Mouse (Mus musculus) retina, postnatal 7 days (tissue): ENCODE data around the gene Ass1.

ENCODE experiments used
- DNase-seq: peaks from one replicate; pipeline ENCODE4 v3.0.0-alpha.2; 2012; ENCODE audit warnings: low read depth, low spot score

The Ass1 gene

DNA sequence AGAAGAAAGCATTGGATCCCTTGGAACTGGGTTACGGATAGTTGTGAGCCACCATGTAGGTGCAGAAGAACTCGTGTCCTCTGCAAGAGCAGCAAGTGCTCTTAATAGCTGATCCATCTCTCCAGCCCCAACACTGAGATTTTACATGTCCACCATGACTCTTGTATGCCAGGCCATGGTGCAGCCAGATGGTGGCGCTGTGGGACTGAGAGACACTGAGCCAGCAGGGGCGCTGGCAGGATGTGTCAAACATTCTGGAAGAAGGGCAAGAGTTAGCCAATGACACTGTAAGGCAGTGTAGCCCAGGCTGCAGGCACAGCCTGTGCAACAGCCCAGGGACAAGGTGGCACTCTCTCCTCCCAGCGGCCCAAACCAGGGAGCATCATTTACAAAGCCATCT, 14.2 kb downstream of the Ass1 start:
- DNase-seq: peak; percentile 69

GRCm38 (mm10) chr2:31489166-31489565, 19.2 kb downstream of the Ass1 start:
- DNase-seq: no peak

GRCm38 (mm10) chr2:31490556-31490955, 20.5 kb downstream of the Ass1 start:
- no peak for DNase-seq

- no peak for DNase-seq
Measured at GRCm38 (mm10) chr2:31492308-31492707, 22.3 kb downstream of the Ass1 start.

DNA sequence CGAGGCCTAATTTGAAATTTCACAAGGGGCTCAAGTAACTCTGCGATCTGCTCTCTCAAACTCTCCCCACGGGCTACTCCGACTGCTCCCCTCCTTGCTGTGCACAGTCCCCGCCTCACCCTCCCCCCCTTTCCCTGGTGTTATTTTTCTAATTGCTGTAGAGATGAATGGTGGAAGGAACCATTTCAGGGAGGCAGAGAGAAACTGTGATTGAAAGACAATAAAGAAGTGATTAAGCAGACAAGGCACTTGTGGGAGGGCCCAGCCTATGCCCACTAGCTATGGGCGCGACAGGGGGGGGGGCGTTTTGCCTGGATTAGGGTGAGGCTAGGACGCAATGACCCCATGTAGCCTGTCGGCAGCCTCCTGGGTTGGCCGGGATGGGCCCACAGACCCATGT, 23.2 kb downstream of the Ass1 start:
- DNase-seq: no peak

GRCm38 (mm10) chr2:31494315-31494714, 24.3 kb downstream of the Ass1 start:
- DNase-seq: no peak

DNA sequence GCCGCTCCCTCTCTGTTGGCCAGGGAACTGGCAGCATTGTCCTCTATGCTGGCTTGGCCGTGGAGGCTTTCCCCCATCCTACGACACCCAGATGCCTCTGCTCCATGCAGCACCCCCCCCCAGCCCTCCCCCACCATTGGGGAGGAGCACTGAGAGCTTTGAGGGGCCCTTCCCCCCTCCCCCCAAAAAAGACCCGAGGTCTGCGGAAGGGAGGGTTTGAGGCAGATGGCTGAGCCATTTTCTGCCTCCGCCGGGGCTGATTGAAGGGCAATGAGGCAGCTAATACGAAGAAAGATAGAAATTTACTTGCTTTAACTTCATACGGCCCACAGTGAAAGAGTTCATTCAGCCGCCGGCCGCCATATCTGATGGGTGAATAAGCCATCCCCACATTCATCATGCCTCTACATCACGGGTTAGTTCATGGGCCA, 25.1 kb downstream of the Ass1 start:
- DNase-seq: no peak

DNA sequence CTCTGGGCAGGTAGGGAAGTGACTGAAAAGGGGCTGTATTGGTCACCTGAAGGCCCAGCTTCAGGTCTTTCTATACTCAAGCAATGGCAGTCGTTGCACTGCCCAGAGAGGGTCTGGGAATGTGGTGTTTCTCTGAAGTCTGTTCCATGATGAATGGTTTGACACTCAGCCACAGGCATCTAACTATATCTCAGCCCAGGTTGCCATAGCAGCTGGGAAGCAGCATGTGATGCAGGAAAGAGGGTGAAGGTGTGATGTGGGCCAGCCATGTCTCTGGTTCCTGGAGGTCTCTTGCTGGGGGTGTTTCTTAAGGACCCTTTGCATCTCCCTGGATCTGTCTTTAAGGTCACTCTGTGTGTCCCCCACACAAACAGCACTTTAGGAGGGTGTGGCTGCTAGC, 26.1 kb downstream of the Ass1 start:
- DNase-seq: no peak

GRCm38 (mm10) chr2:31497113-31497512, 27.1 kb downstream of the Ass1 start:
- no peak for DNase-seq

DNA sequence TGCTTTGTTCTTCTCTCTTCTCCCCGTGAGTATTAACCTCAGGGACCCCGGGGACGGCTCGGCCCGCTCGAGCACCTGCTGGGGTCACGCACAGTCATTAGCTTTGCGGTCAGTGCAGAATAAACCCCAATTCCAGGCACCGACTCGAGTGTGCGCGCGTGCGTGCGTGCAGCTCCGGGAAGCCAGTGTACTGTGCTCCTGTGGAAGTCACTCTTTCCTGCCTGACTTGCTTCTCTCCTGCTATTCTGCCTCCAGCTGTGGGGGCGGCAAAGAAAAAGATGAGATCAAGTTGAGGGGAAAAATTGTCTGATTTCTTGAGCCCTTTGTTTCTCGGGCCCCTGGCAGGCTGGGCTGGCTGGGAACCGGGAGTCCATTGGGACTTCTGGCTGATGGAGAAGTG, 27.6 kb downstream of the Ass1 start:
- no peak for DNase-seq

DNA sequence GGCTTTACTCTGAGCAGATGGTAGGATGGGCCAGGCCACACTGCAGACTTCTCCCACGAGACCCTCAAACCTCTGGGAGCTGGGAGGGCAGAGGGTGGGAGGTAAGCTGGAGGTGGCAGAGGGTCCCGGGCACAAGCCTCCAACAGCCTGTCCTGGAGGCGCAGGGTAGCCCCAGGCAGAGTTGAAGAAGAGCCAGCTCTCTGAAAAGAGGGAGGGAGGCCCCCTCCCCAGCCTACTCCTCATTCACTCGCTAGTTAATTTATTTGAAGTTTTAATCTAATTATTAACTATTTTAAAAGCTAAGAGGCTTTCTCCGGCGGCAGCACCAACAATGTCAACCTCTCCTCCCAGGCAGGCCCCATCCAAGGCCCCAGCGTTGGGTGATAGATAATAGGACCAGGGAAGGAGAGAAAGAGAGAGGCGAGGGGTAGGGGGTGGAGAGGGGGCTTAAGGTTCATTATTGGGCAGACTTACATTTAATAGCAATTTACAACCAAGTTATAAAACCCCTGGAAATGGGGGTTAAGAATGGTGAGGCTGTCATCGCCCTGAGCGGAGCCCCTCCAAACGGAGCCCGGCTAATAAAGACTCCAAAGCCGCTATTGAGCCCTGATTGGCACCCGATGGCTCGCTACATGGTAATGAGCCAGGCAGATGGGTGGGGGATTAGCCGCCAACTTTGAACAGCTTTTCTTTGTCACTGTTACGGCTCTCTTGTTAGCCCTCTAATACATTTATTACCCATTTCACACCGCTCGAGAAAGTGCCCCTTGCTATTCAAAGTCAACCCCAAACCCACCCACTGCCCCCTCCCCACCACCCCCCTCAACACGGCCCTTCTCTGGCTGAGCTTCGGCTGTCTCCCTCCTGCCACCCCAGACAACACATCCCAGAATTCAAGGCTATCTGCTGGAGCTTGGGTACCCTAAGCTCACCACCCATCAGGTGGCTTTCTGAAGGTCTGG, 29.6 kb downstream of the Ass1 start:
- peak; percentile 51 for DNase-seq

DNA sequence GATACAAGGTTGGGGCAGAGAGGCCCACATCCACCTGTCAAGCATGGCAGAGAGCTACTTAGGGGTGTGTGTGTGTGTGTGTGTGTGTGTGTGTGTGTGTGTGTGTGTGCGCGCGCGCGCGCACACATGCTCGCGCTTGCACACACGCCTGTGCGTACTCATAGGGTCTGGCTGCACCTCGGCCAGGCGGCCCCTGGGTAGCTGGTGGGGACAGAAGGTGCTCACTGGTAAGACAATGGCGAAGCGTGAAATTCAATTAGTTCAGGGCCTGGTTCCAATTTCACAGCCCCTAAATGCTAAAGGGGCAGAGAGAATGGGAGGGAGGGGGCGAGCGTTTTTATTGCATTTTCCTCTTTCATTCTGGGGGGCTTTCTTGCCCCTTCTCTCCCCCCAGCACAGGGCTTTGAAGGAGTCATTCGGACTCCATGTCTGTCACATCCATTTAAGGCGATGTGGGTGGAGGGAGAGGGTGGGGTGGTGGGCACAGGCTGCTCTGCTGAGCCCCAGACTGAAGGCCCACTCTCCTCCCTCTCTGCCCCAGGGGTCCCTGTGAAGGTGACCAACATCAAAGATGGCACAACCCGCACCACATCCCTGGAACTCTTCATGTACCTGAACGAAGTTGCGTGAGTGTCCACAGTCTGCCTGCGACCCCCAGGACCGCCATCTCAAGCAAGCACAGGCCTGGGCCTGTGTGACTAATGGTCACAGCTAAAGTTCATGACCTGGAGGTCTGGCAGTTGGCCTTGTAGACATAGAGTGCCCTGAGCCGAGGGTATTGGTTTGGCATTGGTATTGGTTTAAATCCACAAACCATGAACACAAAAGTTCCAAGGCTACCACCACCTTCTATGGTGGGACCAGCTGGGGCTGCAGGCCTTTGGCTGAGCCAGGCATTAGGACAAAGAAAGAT, 30.5 kb downstream of the Ass1 start:
- no peak for DNase-seq

- DNase-seq: no peak
Measured at GRCm38 (mm10) chr2:31501448-31502130, 31.6 kb downstream of the Ass1 start.

- DNase-seq: no peak
Measured at GRCm38 (mm10) chr2:31502616-31503522, 32.9 kb downstream of the Ass1 start.

- no peak for DNase-seq
Measured at GRCm38 (mm10) chr2:31505472-31505871, 35.5 kb downstream of the Ass1 start.

- DNase-seq: no peak
Measured at GRCm38 (mm10) chr2:31508851-31509250, 38.8 kb downstream of the Ass1 start.

GRCm38 (mm10) chr2:31511316-31511715, 41.3 kb downstream of the Ass1 start:
- DNase-seq: no peak

DNA sequence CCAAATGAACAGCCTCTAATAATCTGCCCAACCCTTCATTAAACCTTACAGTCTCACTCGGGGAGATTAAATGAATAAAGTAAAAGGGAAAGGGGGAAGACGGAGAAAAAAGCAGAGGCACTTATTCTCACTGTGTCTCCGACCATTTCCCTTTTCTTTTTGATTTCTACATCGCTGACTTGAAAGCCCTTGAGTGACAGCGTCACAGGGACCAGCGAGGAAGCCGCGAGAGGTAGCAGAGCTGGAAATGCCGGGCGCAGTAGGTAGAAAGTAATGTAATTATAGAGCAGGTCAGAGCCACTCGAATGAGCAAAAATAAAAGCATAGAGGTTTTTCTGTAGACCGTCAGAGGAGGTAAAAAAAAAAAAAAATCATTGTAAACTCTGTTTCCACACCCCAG, 46.5 kb downstream of the Ass1 start:
- no peak for DNase-seq

DNA sequence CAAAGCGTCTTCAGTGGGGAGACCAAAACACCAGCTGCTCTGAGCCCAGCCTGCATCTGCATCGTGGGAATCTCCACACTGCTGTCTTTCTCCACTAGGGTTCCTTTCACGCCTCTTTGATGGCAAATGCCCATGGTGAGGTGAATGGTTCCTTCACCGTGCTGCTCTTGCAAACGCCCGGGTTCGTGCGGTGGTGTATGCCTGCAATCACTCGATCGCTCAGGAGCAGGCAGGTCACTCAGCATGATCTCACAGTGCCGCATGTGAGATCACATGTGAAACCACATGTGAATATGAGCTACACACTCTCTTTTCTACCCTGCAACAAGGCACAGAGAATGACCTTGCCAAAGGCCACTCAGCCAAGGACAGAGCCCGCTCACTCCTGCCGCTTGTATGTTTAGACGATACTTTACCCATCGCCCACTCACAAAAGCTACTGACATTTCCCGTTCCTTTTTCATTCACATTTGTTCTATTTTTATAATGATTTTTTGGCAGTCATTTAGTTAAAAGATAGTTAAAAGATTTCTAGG, 51.9 kb downstream of the Ass1 start:
- no peak for DNase-seq

DNA sequence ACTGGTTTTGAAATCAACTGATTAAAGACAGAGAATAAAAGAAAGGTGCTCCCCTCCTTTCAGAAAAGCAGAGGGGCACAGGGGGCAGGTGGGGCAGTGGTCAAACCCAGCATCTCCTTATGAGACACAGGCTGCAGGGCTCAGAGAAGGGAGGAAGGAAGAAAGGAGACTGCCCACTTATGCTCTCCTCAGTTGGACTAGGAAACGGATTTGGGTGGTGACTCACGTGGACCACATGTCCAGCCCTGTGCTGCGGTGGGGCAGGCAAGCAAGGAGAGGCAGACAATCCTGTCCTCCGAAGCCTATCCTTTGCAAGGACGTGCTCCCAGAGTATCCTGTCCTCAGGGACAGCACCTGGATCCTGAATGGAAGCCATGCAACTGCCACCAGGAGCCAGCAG, 54.6 kb downstream of the Ass1 start:
- no peak for DNase-seq
